Comparison of ENCODE assay signal across 8 mouse cellular contexts in genomic region chr11:58329906-58330275, GRCm38 (mm10). TPM values are rescaled to one million over a fixed set of nuclear protein-coding genes. Genes with fewer than 3 reads are reported as not detected.
DNase-seq lines count a peak whose midpoint lies in the region; ATAC-seq and TF ChIP-seq lines count a peak whose summit lies in the region.

No protein-coding gene starts in this region.

- DNase-seq in left cerebral cortex, adult 2 months (ENCODE audit: extremely low spot score in 1 of 2, low spot score in 2 of 2), result no peak
- DNase-seq in left cerebral cortex, postnatal 4 days, result no peak
- no peak for DNase-seq in cerebellum, adult 11-12 months
- DNase-seq in urinary bladder, adult 2 months (ENCODE audit: low spot score), result no peak
- DNase-seq in testis, postnatal 14 days (ENCODE audit: low spot score), result no peak

- H3K4me2 ChIP-seq in embryonic facial prominence, embryonic 12.5 days (replicated peaks), result peak overlapping the region; percentile 95
- peak overlapping the region; percentile 65 for H3K4me2 ChIP-seq in intestine, embryonic 15.5 days (replicated peaks)
- peak overlapping the region; percentile 97 for H3K4me2 ChIP-seq in midbrain, embryonic 16.5 days (ENCODE audit: low read length)

- no peak; the same call in 1 of the 2 replicates for ATAC-seq in embryonic facial prominence, embryonic 12.5 days (ENCODE audit: insufficient number of reproducible peaks, insufficient read depth, low FRiP score, low TSS enrichment)
- ATAC-seq in intestine, embryonic 15.5 days, result peak; percentile 40
- ATAC-seq in midbrain, embryonic 16.5 days, result peak; percentile 36

- peak overlapping the region; percentile 83 for H3K9ac ChIP-seq in embryonic facial prominence, embryonic 12.5 days
- peak overlapping the region; percentile 83 for H3K9ac ChIP-seq in intestine, embryonic 15.5 days
- H3K9ac ChIP-seq in midbrain, embryonic 16.5 days (ENCODE audit: low read depth, low read length), result peak overlapping the region; percentile 88

- no peaks in the 10 kb centered on the region for H3K9me3 ChIP-seq in embryonic facial prominence, embryonic 12.5 days
- no peaks in the 10 kb centered on the region for H3K9me3 ChIP-seq in intestine, embryonic 15.5 days
- no peaks in the 10 kb centered on the region for H3K9me3 ChIP-seq in midbrain, embryonic 16.5 days (replicated peaks; ENCODE audit: control insufficient read depth, low read length, poor library complexity, severe bottlenecking)

- peak overlapping the region; percentile 85 for H3K4me3 ChIP-seq in left cerebral cortex, adult 2 months
- peak overlapping the region; percentile 79 for H3K4me3 ChIP-seq in embryonic facial prominence, embryonic 12.5 days
- peak overlapping the region; percentile 73 for H3K4me3 ChIP-seq in intestine, embryonic 15.5 days (replicated peaks)
- H3K4me3 ChIP-seq in midbrain, embryonic 16.5 days (ENCODE audit: low read depth, low read length), result peak overlapping the region; percentile 95

- intact Hi-C loops in left cerebral cortex, adult 2 months (cut with DNase I), result no loop called here
- intact Hi-C loops in left cerebral cortex, postnatal 4 days (cut with DNase I), result no loop called here

- peaks cover 25% of the 10 kb centered on the region for H3K4me1 ChIP-seq in embryonic facial prominence, embryonic 12.5 days
- H3K4me1 ChIP-seq in intestine, embryonic 15.5 days (replicated peaks), result peaks cover 25% of the 10 kb centered on the region
- peaks cover 38% of the 10 kb centered on the region for H3K4me1 ChIP-seq in midbrain, embryonic 16.5 days (ENCODE audit: control insufficient read depth, insufficient read depth, low read length)

- H3K36me3 ChIP-seq in embryonic facial prominence, embryonic 12.5 days, result peaks cover 22% of the 10 kb centered on the region
- H3K36me3 ChIP-seq in intestine, embryonic 15.5 days, result peaks cover 12% of the 10 kb centered on the region; the same call in 1 of the 2 replicates
- peaks cover 8% of the 10 kb centered on the region for H3K36me3 ChIP-seq in midbrain, embryonic 16.5 days (ENCODE audit: control insufficient read depth, insufficient read depth, low read length)

- peak overlapping the region; percentile 99 for H3K27ac ChIP-seq in left cerebral cortex, adult 2 months
- peak overlapping the region; percentile 63 for H3K27ac ChIP-seq in embryonic facial prominence, embryonic 12.5 days
- H3K27ac ChIP-seq in intestine, embryonic 15.5 days, result peak overlapping the region; percentile 72
- H3K27ac ChIP-seq in midbrain, embryonic 16.5 days (ENCODE audit: low read length), result peak overlapping the region; percentile 81

- TF ChIP-seq CTCF in left cerebral cortex, adult 2 months (IDR thresholded peaks at IDR 0.05), result no peak

- H3K27me3 ChIP-seq in embryonic facial prominence, embryonic 12.5 days, result no peaks in the 10 kb centered on the region
- H3K27me3 ChIP-seq in intestine, embryonic 15.5 days (replicated peaks), result no peaks in the 10 kb centered on the region
- no peaks in the 10 kb centered on the region for H3K27me3 ChIP-seq in midbrain, embryonic 16.5 days (ENCODE audit: control insufficient read depth, insufficient read depth, low read depth, low read length)

- WGBS in embryonic facial prominence, embryonic 12.5 days, result under 1% methylated on average over 21 of the region's 21 CpGs
- under 1% methylated on average over 21 of the region's 21 CpGs for WGBS in intestine, embryonic 15.5 days
- under 1% methylated on average over 21 of the region's 21 CpGs for WGBS in midbrain, embryonic 16.5 days

RNA-seq across cellular contexts. Expression of gene Zfp672, which starts 0.2 kb away (rescaled TPM):
- 10 to 100 TPM; 46.2 to 49.7 TPM for total RNA-seq in left cerebral cortex, adult 2 months (2021)
- total RNA-seq in left cerebral cortex, postnatal 4 days (2021), result 10 to 100 TPM; 43.5 TPM
- 38.7 and 40.8 TPM in 2 replicates for polyA plus RNA-seq in embryonic facial prominence, embryonic 12.5 days (2016; fragmentation: Nextera tagmentation; extraction: Ambion mirVana)
- 37.0 and 42.7 TPM in 2 replicates for polyA plus RNA-seq in intestine, embryonic 15.5 days (2015; fragmentation: Nextera tagmentation; extraction: Ambion mirVana)
- 37.1 and 40.2 TPM in 2 replicates for polyA plus RNA-seq in midbrain, embryonic 16.5 days (2015; fragmentation: Nextera tagmentation; extraction: Ambion mirVana)
- 43.2 and 48.6 TPM in 2 replicates for polyA plus RNA-seq in urinary bladder, adult 2 months (2012; rRNA removed)

RNA-seq across cellular contexts. Expression of gene Sh3bp5l, which starts 0.6 kb away (rescaled TPM):
- total RNA-seq in left cerebral cortex, adult 2 months (2021), result 10 to 100 TPM; 53.5 to 59.2 TPM
- 10 to 100 TPM; 44.2 to 48.8 TPM for total RNA-seq in left cerebral cortex, postnatal 4 days (2021)
- 38.2 and 40.6 TPM in 2 replicates for polyA plus RNA-seq in embryonic facial prominence, embryonic 12.5 days (2016; fragmentation: Nextera tagmentation; extraction: Ambion mirVana)
- 28.5 and 28.6 TPM in 2 replicates for polyA plus RNA-seq in intestine, embryonic 15.5 days (2015; fragmentation: Nextera tagmentation; extraction: Ambion mirVana)
- 52.4 and 53.2 TPM in 2 replicates for polyA plus RNA-seq in midbrain, embryonic 16.5 days (2015; fragmentation: Nextera tagmentation; extraction: Ambion mirVana)
- polyA plus RNA-seq in urinary bladder, adult 2 months (2012; rRNA removed), result 22.0 and 23.9 TPM in 2 replicates

RNA-seq across cellular contexts. Expression of gene Zfp692, which starts 23.0 kb away (rescaled TPM):
- 10 to 100 TPM; 31.4 to 31.9 TPM for total RNA-seq in left cerebral cortex, adult 2 months (2021)
- total RNA-seq in left cerebral cortex, postnatal 4 days (2021), result 10 to 100 TPM; 30.4 to 32.2 TPM
- polyA plus RNA-seq in embryonic facial prominence, embryonic 12.5 days (2016; fragmentation: Nextera tagmentation; extraction: Ambion mirVana), result 27.4 and 29.7 TPM in 2 replicates
- polyA plus RNA-seq in intestine, embryonic 15.5 days (2015; fragmentation: Nextera tagmentation; extraction: Ambion mirVana), result 22.1 and 23.6 TPM in 2 replicates
- polyA plus RNA-seq in midbrain, embryonic 16.5 days (2015; fragmentation: Nextera tagmentation; extraction: Ambion mirVana), result 32.2 and 32.4 TPM in 2 replicates
- 30.9 and 46.0 TPM in 2 replicates for polyA plus RNA-seq in urinary bladder, adult 2 months (2012; rRNA removed)

RNA-seq across cellular contexts. Expression of gene Lypd8, which starts 49.0 kb away (rescaled TPM):
- not detected for total RNA-seq in left cerebral cortex, adult 2 months (2021)
- total RNA-seq in left cerebral cortex, postnatal 4 days (2021), result not detected
- polyA plus RNA-seq in embryonic facial prominence, embryonic 12.5 days (2016; fragmentation: Nextera tagmentation; extraction: Ambion mirVana), result not detected in 2 replicates
- polyA plus RNA-seq in intestine, embryonic 15.5 days (2015; fragmentation: Nextera tagmentation; extraction: Ambion mirVana), result 874 and 977 TPM in 2 replicates
- not detected in 2 replicates for polyA plus RNA-seq in midbrain, embryonic 16.5 days (2015; fragmentation: Nextera tagmentation; extraction: Ambion mirVana)
- 1.8 TPM in 2 replicates for polyA plus RNA-seq in urinary bladder, adult 2 months (2012; rRNA removed)

RNA-seq across cellular contexts. Expression of gene 4930438A08Rik, which starts 55.3 kb away (rescaled TPM):
- not detected for total RNA-seq in left cerebral cortex, adult 2 months (2021)
- not detected for total RNA-seq in left cerebral cortex, postnatal 4 days (2021)
- 0.08 TPM in 1 of 2 replicates, not detected in the other for polyA plus RNA-seq in embryonic facial prominence, embryonic 12.5 days (2016; fragmentation: Nextera tagmentation; extraction: Ambion mirVana)
- not detected in 2 replicates for polyA plus RNA-seq in intestine, embryonic 15.5 days (2015; fragmentation: Nextera tagmentation; extraction: Ambion mirVana)
- not detected in 2 replicates for polyA plus RNA-seq in midbrain, embryonic 16.5 days (2015; fragmentation: Nextera tagmentation; extraction: Ambion mirVana)
- 0.04 TPM in 1 of 2 replicates, not detected in the other for polyA plus RNA-seq in urinary bladder, adult 2 months (2012; rRNA removed)
